Mouse (Mus musculus) cerebellum, adult 2 months (tissue): ENCODE measurements at regions not wholly inside any gene's neighbourhood (a gene's known extent, or its start where the extent isn't known, plus 50 kb on each side); places are given as distances from the start of the nearest gene placed in this dataset.

ENCODE experiments used
- DNase-seq, 2 experiments: peaks; one replicate each; pipeline ENCODE4 v3.0.0; 2021
- H3K27ac ChIP-seq: fragments of 200-500 bp; 2 replicates; pipeline ENCODE4 v1.5.1; 2012; ENCODE audit warnings: low read length, control low read depth, inconsistent platforms; ENCODE audit not compliant: insufficient read depth
- H3K27me3 ChIP-seq: fragments of 200-500 bp; 2 replicates; pipeline ENCODE4 v1.6.1; 2012; ENCODE audit warnings: inconsistent platforms, mild to moderate bottlenecking, low read length, moderate library complexity; ENCODE audit not compliant: control insufficient read depth, insufficient read depth
- H3K4me1 ChIP-seq: fragments of 200-500 bp; 2 replicates; pipeline ENCODE4 v1.6.1; 2011; ENCODE audit warnings: low read length; ENCODE audit not compliant: control insufficient read depth, insufficient read depth
- H3K4me3 ChIP-seq: fragments of 200-500 bp; replicated peaks from 2 replicates; pipeline ENCODE3; 2011; ENCODE audit warnings: mild to moderate bottlenecking, low read depth, low read length, control low read depth; ENCODE audit not compliant: insufficient read depth
- CTCF ChIP-seq: fragments of 200-500 bp; IDR thresholded peaks from 2 replicates; pipeline ENCODE4 v1.5.1; 2011; ENCODE audit warnings: low read depth, mild to moderate bottlenecking, control low read depth, low read length, moderate library complexity, borderline replicate concordance; ENCODE audit not compliant: insufficient read depth
- POLR2A ChIP-seq: fragments of 200-500 bp; IDR thresholded peaks from 2 replicates; pipeline ENCODE4 v1.6.1; 2011; ENCODE audit warnings: low read length, control low read depth, borderline replicate concordance; ENCODE audit not compliant: insufficient read depth
- WGBS: fragments of 180-500 bp; shearing (Covaris S2); methylation state at CpG from one replicate; pipeline ENCODE4 v1.1.7; 2018; 5-methylcytosine and 5-hydroxymethylcytosine counted together

GRCm38 (mm10) chr4:39508866-39509265 is 58.8 kb downstream of the 1700009N14Rik start:
- Histone ChIP-seq H3K27ac (no peak overlapping the region), H3K4me1 (no peaks in the 10 kb centered on the region), H3K27me3 (no peaks in the 10 kb centered on the region), H3K4me3 (no peak overlapping the region)
- no peak for DNase-seq
- 91% methylated on average over 6 of the region's 6 CpGs for WGBS
- TF ChIP-seq CTCF (no peak), POLR2A (no peak)

GRCm38 (mm10) chr4:39527492-39527891 is 77.4 kb downstream of the 1700009N14Rik start:
- TF ChIP-seq CTCF (no peak), POLR2A (no peak)
- Histone ChIP-seq H3K27me3 (no peaks in the 10 kb centered on the region), H3K4me1 (no peaks in the 10 kb centered on the region), H3K4me3 (no peak overlapping the region), H3K27ac (no peak overlapping the region)
- no peak for DNase-seq
- WGBS = 80% methylated on average over 2 of the region's 2 CpGs

DNA sequence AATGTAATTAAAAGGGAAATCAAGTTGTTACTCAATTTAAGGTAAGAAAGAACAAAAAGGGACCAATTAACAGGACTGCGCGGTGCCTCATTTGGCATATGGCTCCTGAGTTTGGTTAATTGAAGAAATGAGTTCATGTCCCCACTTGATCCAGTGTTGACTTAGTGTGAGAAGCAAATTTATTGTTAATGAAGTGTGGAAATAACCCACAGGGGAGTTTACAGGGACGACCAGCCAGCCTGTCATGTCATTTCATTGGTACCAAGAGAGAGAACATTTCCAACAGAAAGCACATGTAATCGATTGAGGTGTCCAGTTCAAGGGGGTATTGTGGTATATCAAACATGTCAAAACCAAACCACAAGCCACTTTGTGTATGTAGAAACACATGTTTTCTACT is 78.6 kb downstream of the 1700009N14Rik start:
- no peaks in the 10 kb centered on the region for H3K4me1 ChIP-seq
- no peak overlapping the region for H3K4me3 ChIP-seq
- 74% methylated on average over 4 of the region's 4 CpGs for WGBS
- TF ChIP-seq CTCF (no peak), POLR2A (no peak)
- DNase-seq = no peak
- no peaks in the 10 kb centered on the region for H3K27me3 ChIP-seq
- no peak overlapping the region for H3K27ac ChIP-seq

- Histone ChIP-seq H3K4me3 (no peak overlapping the region), H3K27ac (no peak overlapping the region), H3K4me1 (no peaks in the 10 kb centered on the region), H3K27me3 (no peaks in the 10 kb centered on the region)
- WGBS = 95% methylated on average over 3 of the region's 3 CpGs
- DNase-seq = no peak
- TF ChIP-seq CTCF (no peak), POLR2A (no peak)
Measured at GRCm38 (mm10) chr4:39556101-39556763, 106.1 kb downstream of the 1700009N14Rik start.

- DNase-seq = peak in 1 of 2 experiments; percentile 37
- H3K4me1 ChIP-seq = no peaks in the 10 kb centered on the region
- no peak for TF ChIP-seq CTCF
- no peak for TF ChIP-seq POLR2A
- 9% methylated on average over 2 of the region's 2 CpGs for WGBS
- no peaks in the 10 kb centered on the region for H3K27me3 ChIP-seq
- no peak overlapping the region for H3K27ac ChIP-seq
- no peak overlapping the region for H3K4me3 ChIP-seq
Measured at GRCm38 (mm10) chr4:39597426-39597825, 147.3 kb downstream of the 1700009N14Rik start.

- no peak overlapping the region for H3K27ac ChIP-seq
- H3K4me1 ChIP-seq = no peaks in the 10 kb centered on the region
- no peak overlapping the region for H3K4me3 ChIP-seq
- H3K27me3 ChIP-seq = no peaks in the 10 kb centered on the region
- 98% methylated on average over 5 of the region's 5 CpGs for WGBS
- TF ChIP-seq CTCF (no peak), POLR2A (no peak)
- no peak for DNase-seq
Measured at GRCm38 (mm10) chr4:39605046-39605445, 155.0 kb downstream of the 1700009N14Rik start.

GRCm38 (mm10) chr4:39644136-39644535 is 194.0 kb downstream of the 1700009N14Rik start:
- WGBS = 39% methylated on average over 7 of the region's 7 CpGs
- TF ChIP-seq CTCF (no peak), POLR2A (no peak)

GRCm38 (mm10) chr4:39644849-39645248 is 194.8 kb downstream of the 1700009N14Rik start:
- DNase-seq = no peak
- no peaks in the 10 kb centered on the region for H3K27me3 ChIP-seq
- no peak for TF ChIP-seq POLR2A
- TF ChIP-seq CTCF = no peak
- H3K4me1 ChIP-seq = no peaks in the 10 kb centered on the region
- H3K27ac ChIP-seq = no peak overlapping the region
- no peak overlapping the region for H3K4me3 ChIP-seq
- 20% methylated on average over 5 of the region's 5 CpGs for WGBS

More at GRCm38 (mm10) chr4:39644136-39644535, 194.0 kb downstream of the 1700009N14Rik start:
- DNase-seq = no peak
- Histone ChIP-seq H3K27ac (no peak overlapping the region), H3K4me1 (no peaks in the 10 kb centered on the region), H3K27me3 (no peaks in the 10 kb centered on the region), H3K4me3 (no peak overlapping the region)
